Mouse (Mus musculus) forebrain, embryonic 13.5 days (tissue): Measurements from ENCODE around the gene Prickle2. TPM values are rescaled to one million over a fixed set of nuclear protein-coding genes. Genes with fewer than 3 reads are reported as not detected.
A peak's percentile ranks its signal among the peaks of the same experiment; 100 is the strongest.

Source experiments
- ATAC-seq: fragments of 200-750 bp; cut with Nextera tagmentation; 2 replicates; pipeline ENCODE4 v1.8.0; 2017
- H3K27ac ChIP-seq: fragments of 300-500 bp; sonication (generic); 2 replicates; pipeline ENCODE4 v1.5.1; 2015; ENCODE audit warnings: inconsistent platforms, mild to moderate bottlenecking, moderate library complexity
- H3K27me3 ChIP-seq: fragments of 300-500 bp; sonication (generic); 2 replicates; pipeline ENCODE4 v1.6.1; 2015; ENCODE audit warnings: mild to moderate bottlenecking, inconsistent platforms
- H3K36me3 ChIP-seq: fragments of 300-500 bp; sonication (generic); 2 replicates; pipeline ENCODE4 v1.6.1; 2015; ENCODE audit warnings: mild to moderate bottlenecking, inconsistent platforms; ENCODE audit not compliant: poor library complexity, severe bottlenecking
- H3K4me1 ChIP-seq: fragments of 300-500 bp; sonication (generic); 2 replicates; pipeline ENCODE4 v1.6.1; 2015; ENCODE audit warnings: inconsistent platforms
- H3K4me2 ChIP-seq: fragments of 300-500 bp; sonication (generic); 2 replicates; pipeline ENCODE4 v1.6.1; 2015; ENCODE audit warnings: inconsistent platforms, mild to moderate bottlenecking, moderate library complexity
- H3K4me3 ChIP-seq: fragments of 300-500 bp; sonication (generic); 2 replicates; pipeline ENCODE4 v1.5.1; 2015; ENCODE audit warnings: mild to moderate bottlenecking, inconsistent platforms
- H3K9ac ChIP-seq: fragments of 300-500 bp; sonication (generic); 2 replicates; pipeline ENCODE4 v1.6.1; 2015; ENCODE audit warnings: mild to moderate bottlenecking, inconsistent platforms
- H3K9me3 ChIP-seq: fragments of 300-500 bp; sonication (generic); replicated peaks from 2 replicates; pipeline ENCODE4 v1.6.1; 2016; ENCODE audit warnings: inconsistent platforms
- WGBS: fragments of 180-500 bp; shearing (Covaris S2); methylation state at CpG from one replicate; pipeline ENCODE4 v1.1.7; 2015; 5-methylcytosine and 5-hydroxymethylcytosine counted together
- polyA plus RNA-seq: library from polyadenylated mRNA; unstranded; fragments of >200 nt; fragmentation: Nextera tagmentation; extraction: Ambion mirVana; gene quantifications from 2 replicates; pipeline ENCODE4 v1.2.1, GENCODE M21; 2015

The Prickle2 gene
- polyA plus RNA-seq, 1 experiment from 2014 or later = 4.3 TPM

GRCm38 (mm10) chr6:92570090-92570489 is 135.9 kb downstream of the Prickle2 start:
- WGBS = 24% methylated on average over 7 of the region's 7 CpGs
- Histone ChIP-seq H3K4me1 (peaks cover 10% of the 10 kb centered on the region), H3K4me3 (no peak overlapping the region), H3K9ac (no peak overlapping the region), H3K27ac (0 out of 2 replicates have a peak overlapping the region, but pooled peaks have one; percentile 44), H3K9me3 (no peaks in the 10 kb centered on the region), H3K4me2 (no peak overlapping the region), H3K27me3 (no peaks in the 10 kb centered on the region), H3K36me3 (no peaks in the 10 kb centered on the region)
- no peak for ATAC-seq

- Histone ChIP-seq H3K27me3 (no peaks in the 10 kb centered on the region), H3K36me3 (no peaks in the 10 kb centered on the region), H3K4me3 (no peak overlapping the region), H3K4me2 (no peak overlapping the region), H3K27ac (peak overlapping the region; percentile 10; the same call in 1 of the 2 replicates), H3K9me3 (no peaks in the 10 kb centered on the region), H3K4me1 (peaks cover 10% of the 10 kb centered on the region), H3K9ac (no peak overlapping the region)
- 43% methylated on average over 4 of the region's 4 CpGs for WGBS
- no peak for ATAC-seq
Observed at GRCm38 (mm10) chr6:92569283-92569682, 136.7 kb downstream of the Prickle2 start.

- ATAC-seq = no peak
- Histone ChIP-seq H3K9me3 (no peaks in the 10 kb centered on the region), H3K27ac (no peak overlapping the region)
Observed at GRCm38 (mm10) chr6:92559261-92559660, 146.7 kb downstream of the Prickle2 start.

GRCm38 (mm10) chr6:92555675-92556074 is 150.3 kb downstream of the Prickle2 start:
- H3K4me1 ChIP-seq = no peaks in the 10 kb centered on the region
- H3K36me3 ChIP-seq = no peaks in the 10 kb centered on the region
- no peaks in the 10 kb centered on the region; the same call in 1 of the 2 replicates for H3K9me3 ChIP-seq
- H3K4me2 ChIP-seq = no peak overlapping the region
- H3K27ac ChIP-seq = no peak overlapping the region
- ATAC-seq = no peak
- H3K9ac ChIP-seq = no peak overlapping the region
- H3K27me3 ChIP-seq = no peaks in the 10 kb centered on the region
- no peak overlapping the region for H3K4me3 ChIP-seq
- 63% methylated on average over 2 of the region's 2 CpGs for WGBS

More at GRCm38 (mm10) chr6:92559261-92559660, 146.7 kb downstream of the Prickle2 start:
- H3K36me3 ChIP-seq = no peaks in the 10 kb centered on the region
- no peak overlapping the region for H3K9ac ChIP-seq
- WGBS = 100% methylated on average over 1 of the region's 1 CpGs
- no peak overlapping the region for H3K4me3 ChIP-seq
- no peak overlapping the region for H3K4me2 ChIP-seq
- H3K4me1 ChIP-seq = no peaks in the 10 kb centered on the region
- no peaks in the 10 kb centered on the region for H3K27me3 ChIP-seq

DNA sequence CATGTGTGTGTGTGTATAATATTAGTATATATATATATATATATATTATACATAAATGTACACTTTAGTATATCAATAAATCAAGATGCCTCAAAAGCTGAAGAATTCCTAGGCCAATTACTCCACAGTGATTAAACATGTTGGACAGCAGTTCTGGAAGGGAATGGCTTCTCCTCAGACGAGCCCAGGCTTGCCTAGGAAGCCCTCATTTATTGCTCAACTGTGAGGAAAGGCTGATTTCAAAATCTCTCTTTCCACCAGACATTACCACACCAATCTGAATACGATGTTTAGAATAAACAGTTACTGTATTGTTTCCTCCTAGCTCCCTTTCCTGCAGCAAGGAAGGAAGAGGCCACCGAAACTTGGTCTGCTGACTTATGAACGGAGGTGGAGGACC is 152.9 kb downstream of the Prickle2 start:
- Histone ChIP-seq H3K27ac (no peak overlapping the region), H3K4me3 (no peak overlapping the region), H3K9ac (no peak overlapping the region), H3K9me3 (no peaks in the 10 kb centered on the region; the same call in 1 of the 2 replicates), H3K27me3 (no peaks in the 10 kb centered on the region), H3K36me3 (no peaks in the 10 kb centered on the region), H3K4me1 (no peaks in the 10 kb centered on the region), H3K4me2 (no peak overlapping the region)
- ATAC-seq = no peak
- WGBS = 92% methylated on average over 4 of the region's 4 CpGs

DNA sequence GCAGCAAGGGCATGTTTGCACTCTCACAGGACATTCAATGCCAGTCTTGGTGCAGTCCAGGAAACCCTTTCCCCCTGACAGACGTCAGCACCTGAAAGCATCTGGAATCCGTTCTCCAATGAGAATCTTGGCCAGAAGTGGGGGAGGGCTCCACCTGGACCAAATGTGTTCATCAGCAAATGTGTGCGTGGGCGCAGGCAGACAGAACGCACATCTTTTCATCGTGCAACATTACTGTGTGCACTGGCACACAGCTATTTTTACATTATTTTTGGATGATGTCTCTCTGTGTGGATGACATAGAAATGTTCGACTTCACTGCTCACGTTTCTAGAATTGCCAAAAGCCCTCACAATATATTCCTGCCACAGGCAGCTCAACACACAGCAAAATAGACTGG is 156.7 kb downstream of the Prickle2 start:
- 85% methylated on average over 8 of the region's 8 CpGs for WGBS
- H3K4me1 ChIP-seq = no peaks in the 10 kb centered on the region
- no peaks in the 10 kb centered on the region for H3K36me3 ChIP-seq
- no peak overlapping the region for H3K27ac ChIP-seq
- no peaks in the 10 kb centered on the region for H3K27me3 ChIP-seq
- no peak overlapping the region for H3K4me3 ChIP-seq
- H3K9ac ChIP-seq = no peak overlapping the region
- ATAC-seq = no peak
- no peak overlapping the region for H3K4me2 ChIP-seq
- no peaks in the 10 kb centered on the region; the same call in 1 of the 2 replicates for H3K9me3 ChIP-seq

GRCm38 (mm10) chr6:92545204-92545603 is 160.8 kb downstream of the Prickle2 start:
- 85% methylated on average over 2 of the region's 2 CpGs for WGBS
- ATAC-seq = no peak
- H3K4me2 ChIP-seq = no peak overlapping the region

GRCm38 (mm10) chr6:92543825-92544224 is 162.1 kb downstream of the Prickle2 start:
- no peak overlapping the region for H3K9ac ChIP-seq
- no peak overlapping the region for H3K4me2 ChIP-seq
- H3K4me3 ChIP-seq = no peak overlapping the region
- H3K27me3 ChIP-seq = no peaks in the 10 kb centered on the region
- H3K36me3 ChIP-seq = no peaks in the 10 kb centered on the region
- no peaks in the 10 kb centered on the region for H3K4me1 ChIP-seq
- WGBS = 83% methylated on average over 4 of the region's 4 CpGs
- H3K9me3 ChIP-seq = no peaks in the 10 kb centered on the region
- no peak overlapping the region for H3K27ac ChIP-seq
- no peak for ATAC-seq

More at GRCm38 (mm10) chr6:92545204-92545603, 160.8 kb downstream of the Prickle2 start:
- Histone ChIP-seq H3K9ac (no peak overlapping the region), H3K9me3 (no peaks in the 10 kb centered on the region), H3K27ac (no peak overlapping the region), H3K27me3 (no peaks in the 10 kb centered on the region), H3K4me3 (no peak overlapping the region), H3K4me1 (no peaks in the 10 kb centered on the region), H3K36me3 (no peaks in the 10 kb centered on the region)

DNA sequence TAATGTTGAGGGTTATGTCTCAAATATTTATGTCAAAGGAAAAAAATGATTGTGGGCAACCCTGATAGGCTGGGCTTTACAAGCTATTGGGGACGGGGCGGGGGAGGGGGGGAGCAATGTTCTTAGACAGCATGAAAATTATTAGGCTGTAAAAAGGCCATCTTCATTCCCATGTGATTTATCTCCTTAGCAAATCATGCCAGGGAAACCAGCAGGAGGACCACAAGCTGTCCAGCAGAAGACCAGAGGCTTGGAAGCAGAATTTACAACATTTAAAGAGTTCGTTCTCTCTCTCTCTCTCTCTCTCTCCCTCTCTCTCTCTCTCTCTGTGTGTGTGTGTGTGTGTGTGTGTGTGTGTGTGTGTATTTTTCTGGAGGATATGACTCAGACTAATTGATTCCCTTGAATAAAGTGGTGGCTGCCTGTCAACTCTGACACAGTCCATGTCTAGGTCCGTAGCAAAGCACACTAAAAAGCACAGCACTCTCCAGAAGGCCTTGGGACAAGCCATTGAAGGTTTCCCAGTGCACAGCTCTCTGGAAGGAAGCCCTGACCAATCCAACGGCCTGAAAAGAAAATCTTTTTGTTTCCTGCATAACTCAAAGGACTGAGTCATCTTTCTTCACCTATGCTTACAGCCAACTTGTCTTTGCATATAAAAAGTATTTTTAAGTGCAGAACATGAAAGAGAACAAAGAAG is 163.4 kb downstream of the Prickle2 start:
- Histone ChIP-seq H3K4me3 (no peak overlapping the region), H3K9me3 (no peaks in the 10 kb centered on the region), H3K4me1 (no peaks in the 10 kb centered on the region), H3K27me3 (no peaks in the 10 kb centered on the region), H3K9ac (no peak overlapping the region), H3K36me3 (no peaks in the 10 kb centered on the region), H3K27ac (no peak overlapping the region), H3K4me2 (no peak overlapping the region)
- ATAC-seq = no peak
- 74% methylated on average over 5 of the region's 5 CpGs for WGBS

- 13% methylated on average over 11 of the region's 11 CpGs for WGBS
- H3K4me3 ChIP-seq = peak overlapping the region; percentile 29
- H3K27me3 ChIP-seq = no peaks in the 10 kb centered on the region
- H3K9me3 ChIP-seq = no peaks in the 10 kb centered on the region
- peaks cover 6% of the 10 kb centered on the region; the same call in 1 of the 2 replicates for H3K4me1 ChIP-seq
- H3K4me2 ChIP-seq = peak overlapping the region; percentile 57
- ATAC-seq = peak; percentile 79; the same call in 1 of the 2 replicates
- H3K36me3 ChIP-seq = no peaks in the 10 kb centered on the region
- no peak overlapping the region for H3K27ac ChIP-seq
- H3K9ac ChIP-seq = 0 out of 2 replicates have a peak overlapping the region, but pooled peaks have one; percentile 47
Observed at GRCm38 (mm10) chr6:92534226-92535031, 171.5 kb downstream of the Prickle2 start.

DNA sequence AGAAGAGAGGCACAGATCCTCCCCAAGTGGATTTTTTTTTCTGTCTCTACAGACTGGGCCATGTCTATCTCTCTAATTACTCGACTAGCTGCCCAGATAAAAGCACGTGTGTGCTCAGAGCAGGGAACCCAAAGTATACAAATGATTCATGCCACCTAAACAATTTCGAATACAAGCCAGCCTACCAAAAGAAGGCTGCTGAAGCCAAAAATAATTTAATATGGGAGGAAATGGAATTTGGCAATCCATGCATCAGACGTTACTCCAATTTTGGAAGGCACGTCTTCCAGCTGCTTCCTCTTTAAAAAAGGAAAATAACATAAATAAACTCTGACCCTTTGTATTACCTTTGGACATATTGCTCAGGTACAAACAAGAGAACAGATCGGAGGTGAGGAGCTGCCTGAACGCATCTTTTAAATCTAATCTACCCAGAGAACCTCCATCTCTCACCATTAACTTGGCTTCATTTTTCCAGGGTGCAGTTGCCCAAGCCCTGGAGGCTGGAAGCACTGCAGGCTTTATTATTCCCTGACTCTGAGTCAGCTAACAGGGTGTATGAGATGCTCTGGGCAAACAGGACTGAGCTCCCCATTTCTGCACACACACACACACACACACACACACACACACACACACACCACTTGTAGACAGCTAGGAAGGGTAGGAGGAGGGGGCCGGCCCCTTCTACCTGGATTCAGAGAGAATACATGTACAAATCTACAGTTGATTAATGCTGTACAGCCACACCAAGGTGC is 172.5 kb downstream of the Prickle2 start:
- Histone ChIP-seq H3K27ac (no peak overlapping the region), H3K9me3 (no peaks in the 10 kb centered on the region), H3K9ac (no peak overlapping the region), H3K4me2 (no peak overlapping the region), H3K27me3 (no peaks in the 10 kb centered on the region), H3K36me3 (no peaks in the 10 kb centered on the region), H3K4me3 (no peak overlapping the region), H3K4me1 (peaks cover 6% of the 10 kb centered on the region; the same call in 1 of the 2 replicates)
- no peak for ATAC-seq
- 74% methylated on average over 8 of the region's 8 CpGs for WGBS
